Mouse (Mus musculus) lung, embryonic 14.5 days (tissue): Measurements from ENCODE around the gene Aldh9a1. TPM values are rescaled to one million over a fixed set of nuclear protein-coding genes. Genes with fewer than 3 reads are reported as not detected.

Experiments
- ATAC-seq: fragments of 200-750 bp; cut with Nextera tagmentation; 2 replicates; pipeline ENCODE4 v1.8.0; 2017; ENCODE audit warnings: mild to moderate bottlenecking, moderate TSS enrichment, moderate library complexity; ENCODE audit not compliant: insufficient read depth
- DNase-seq: peaks from one replicate; pipeline ENCODE4 v3.0.0-alpha.2; 2015
- H3K27ac ChIP-seq: fragments of 300-500 bp; sonication (generic); 2 replicates; pipeline ENCODE4 v1.5.1; 2014; ENCODE audit warnings: low read depth, mild to moderate bottlenecking, moderate library complexity
- H3K27me3 ChIP-seq: fragments of 300-500 bp; sonication (generic); 2 replicates; pipeline ENCODE4 v1.6.1; 2014; ENCODE audit warnings: low read length, control low read depth; ENCODE audit not compliant: insufficient read depth
- H3K36me3 ChIP-seq: fragments of 300-500 bp; sonication (generic); 2 replicates; pipeline ENCODE4 v1.6.1; 2014; ENCODE audit warnings: control low read depth; ENCODE audit not compliant: insufficient read depth
- H3K4me1 ChIP-seq: fragments of 300-500 bp; sonication (generic); 2 replicates; pipeline ENCODE4 v1.6.1; 2014; ENCODE audit warnings: antibody characterized with exemption, control low read depth; ENCODE audit not compliant: insufficient read depth
- H3K4me2 ChIP-seq: fragments of 300-500 bp; sonication (generic); 2 replicates; pipeline ENCODE4 v1.6.1; 2014; ENCODE audit warnings: mild to moderate bottlenecking
- H3K4me3 ChIP-seq: fragments of 300-500 bp; sonication (generic); 2 replicates; pipeline ENCODE4 v1.5.1; 2014; ENCODE audit warnings: low read depth, low read length
- H3K9ac ChIP-seq: fragments of 300-500 bp; sonication (generic); 2 replicates; pipeline ENCODE4 v1.6.1; 2014
- H3K9me3 ChIP-seq: fragments of 300-500 bp; sonication (generic); 2 replicates; pipeline ENCODE4 v1.6.1; 2016; ENCODE audit warnings: low read depth, low read length, control low read depth
- CTCF ChIP-seq: IDR thresholded peaks from 2 replicates; pipeline ENCODE4 v1.5.1; 2016; ENCODE audit warnings: antibody characterized with exemption, low read depth
- WGBS: fragments of 180-500 bp; shearing (Covaris S2); extraction: QIAGEN DNeasy Blood & Tissue Kit; methylation state at CpG from one replicate; pipeline ENCODE4 v1.1.7; 2014; 5-methylcytosine and 5-hydroxymethylcytosine counted together
- polyA plus RNA-seq: library from polyadenylated mRNA; unstranded; fragments of >200 nt; fragmentation: Nextera tagmentation; extraction: Ambion mirVana; gene quantifications from 2 replicates; pipeline ENCODE4 v1.2.1, GENCODE M21; 2014

The Aldh9a1 gene
- polyA plus RNA-seq, result 44.0 and 46.2 TPM in 2 replicates

- peak within 1 kb of the TSS; percentile 87 for H3K4me2 ChIP-seq
- H3K4me3 ChIP-seq, result peak within 1 kb of the TSS; percentile 62
- H3K9me3 ChIP-seq, result no peaks in the 10 kb centered on the region
- peaks cover 10% of the 10 kb centered on the region for H3K36me3 ChIP-seq
- H3K27me3 ChIP-seq, result no peaks in the 10 kb centered on the region
- ATAC-seq, result peak; percentile 99
- no peaks in the 10 kb centered on the region for H3K4me1 ChIP-seq
- under 1% methylated on average over 55 of the region's 55 CpGs for WGBS
- H3K9ac ChIP-seq, result peak within 1 kb of the TSS; percentile 66
- no peak; the same call in 1 of the 2 replicates for TF ChIP-seq CTCF
- peak within 1 kb of the TSS; percentile 82 for H3K27ac ChIP-seq
- DNase-seq, result peak; percentile 92
Measured at GRCm38 (mm10) chr1:167349815-167350596, at the start of gene Aldh9a1. Gene Aldh9a1 (plus strand): TSS chr1:167349991.

GRCm38 (mm10) chr1:167300122-167300521 is 49.7 kb upstream of the Aldh9a1 start:
- 75% methylated on average over 2 of the region's 2 CpGs for WGBS
- no peak for TF ChIP-seq CTCF
- H3K4me1 ChIP-seq, result no peaks in the 10 kb centered on the region
- ATAC-seq (no peak), DNase-seq (no peak)
- H3K27ac ChIP-seq, result no peak overlapping the region
- H3K36me3 ChIP-seq, result no peaks in the 10 kb centered on the region
- H3K9ac ChIP-seq, result no peak overlapping the region
- no peak overlapping the region for H3K4me3 ChIP-seq
- no peaks in the 10 kb centered on the region for H3K27me3 ChIP-seq
- H3K4me2 ChIP-seq, result no peak overlapping the region
- no peaks in the 10 kb centered on the region for H3K9me3 ChIP-seq

GRCm38 (mm10) chr1:167305501-167306137 is 44.2 kb upstream of the Aldh9a1 start:
- Histone ChIP-seq H3K9ac (no peak overlapping the region), H3K4me2 (no peak overlapping the region), H3K4me1 (peaks cover 5% of the 10 kb centered on the region; the same call in 1 of the 2 replicates), H3K27ac (no peak overlapping the region), H3K27me3 (no peaks in the 10 kb centered on the region), H3K4me3 (no peak overlapping the region), H3K9me3 (no peaks in the 10 kb centered on the region), H3K36me3 (0 out of 2 replicates have a peak, but pooled peaks cover 3% of the 10 kb centered on the region)
- TF ChIP-seq CTCF, result no peak
- no peak for ATAC-seq
- 22% methylated on average over 7 of the region's 7 CpGs for WGBS
- DNase-seq, result peak; percentile 51

GRCm38 (mm10) chr1:167306451-167307240 is 43.1 kb upstream of the Aldh9a1 start:
- no peak overlapping the region for H3K9ac ChIP-seq
- H3K4me1 ChIP-seq, result peaks cover 5% of the 10 kb centered on the region; the same call in 1 of the 2 replicates
- ATAC-seq (no peak), DNase-seq (peak; percentile 61)
- 60% methylated on average over 5 of the region's 5 CpGs for WGBS
- no peak overlapping the region for H3K4me3 ChIP-seq
- TF ChIP-seq CTCF, result peak; percentile 42
- no peaks in the 10 kb centered on the region for H3K9me3 ChIP-seq
- no peak overlapping the region for H3K4me2 ChIP-seq
- H3K27me3 ChIP-seq, result no peaks in the 10 kb centered on the region
- H3K36me3 ChIP-seq, result 0 out of 2 replicates have a peak, but pooled peaks cover 3% of the 10 kb centered on the region
- H3K27ac ChIP-seq, result no peak overlapping the region

GRCm38 (mm10) chr1:167307674-167308073 is 42.1 kb upstream of the Aldh9a1 start:
- TF ChIP-seq CTCF, result no peak
- DNase-seq, result no peak
- Histone ChIP-seq H3K4me1 (peaks cover 5% of the 10 kb centered on the region; the same call in 1 of the 2 replicates), H3K27ac (no peak overlapping the region), H3K27me3 (no peaks in the 10 kb centered on the region), H3K9me3 (no peaks in the 10 kb centered on the region), H3K4me3 (peak overlapping the region; percentile 82), H3K9ac (peak overlapping the region; percentile 96), H3K4me2 (peak overlapping the region; percentile 83), H3K36me3 (0 out of 2 replicates have a peak, but pooled peaks cover 8% of the 10 kb centered on the region)
- ATAC-seq, result 0 out of 2 replicates have a peak, but pooled peaks have one; percentile 0
- WGBS, result 55% methylated on average over 11 of the region's 11 CpGs

GRCm38 (mm10) chr1:167308261-167309054 is 41.3 kb upstream of the Aldh9a1 start, which contains the start of gene Tmco1:
Gene Tmco1 (plus strand): TSS chr1:167308378.
- peak; percentile 97 for ATAC-seq
- no peaks in the 10 kb centered on the region for H3K9me3 ChIP-seq
- H3K4me2 ChIP-seq, result peak within 1 kb of the TSS; percentile 83
- DNase-seq, result peak; percentile 99
- H3K27ac ChIP-seq, result peak within 1 kb of the TSS; percentile 92
- 0 out of 2 replicates have a peak, but pooled peaks cover 8% of the 10 kb centered on the region for H3K36me3 ChIP-seq
- no peaks in the 10 kb centered on the region for H3K27me3 ChIP-seq
- peak within 1 kb of the TSS; percentile 82 for H3K4me3 ChIP-seq
- H3K9ac ChIP-seq, result peak within 1 kb of the TSS; percentile 96
- no peak for TF ChIP-seq CTCF
- peaks cover 5% of the 10 kb centered on the region; the same call in 1 of the 2 replicates for H3K4me1 ChIP-seq
- under 1% methylated on average over 82 of the region's 82 CpGs for WGBS
